Mouse (Mus musculus) CH12.LX (cell line): ENCODE measurements around the gene Slc9a9. TPM values are rescaled to one million over a fixed set of nuclear protein-coding genes. Genes with fewer than 3 reads are reported as not detected.

Experiments
- DNase-seq: peaks from one replicate; pipeline ENCODE4 v3.0.0-alpha.2; 2013; ENCODE audit errors: extremely low read depth
- H3K27ac ChIP-seq: 2 replicates; pipeline ENCODE4 v1.5.1; 2012; ENCODE audit warnings: low read depth, mild to moderate bottlenecking, control low read depth, moderate library complexity; ENCODE audit not compliant: insufficient read depth
- H3K27me3 ChIP-seq: replicated peaks from 2 replicates; pipeline ENCODE3; 2012; ENCODE audit warnings: inconsistent platforms
- H3K36me3 ChIP-seq, 2 experiments: replicated peaks in 1 of 2; 2 replicates each; pipeline versions ENCODE3 to v1.6.1; 2012; ENCODE audit warnings: inconsistent platforms in 1 of 2, low read length in 1 of 2, mild to moderate bottlenecking in 1 of 2, mixed read lengths in 1 of 2, moderate library complexity in 1 of 2; ENCODE audit not compliant: control insufficient read depth in 1 of 2, insufficient read depth in 1 of 2
- H3K4me1 ChIP-seq, 2 experiments: 2 replicates each; pipeline ENCODE4 v1.6.1; 2012; ENCODE audit warnings: inconsistent platforms in 1 of 2, moderate library complexity in 1 of 2; ENCODE audit not compliant: insufficient read depth in 2 of 2, control insufficient read depth in 1 of 2
- H3K4me2 ChIP-seq: 2 replicates; pipeline ENCODE4 v1.6.1; 2012; ENCODE audit warnings: low read depth, mild to moderate bottlenecking, control low read depth; ENCODE audit not compliant: poor library complexity, insufficient read depth, severe bottlenecking
- H3K4me3 ChIP-seq, 3 experiments: fragments of 150-350 bp in 1 of 3; sonication (generic) in 1 of 3; replicated peaks in 1 of 3; 2 replicates each; pipeline versions ENCODE3 to v1.5.1; 2011 to 2012; ENCODE audit warnings: low read depth in 2 of 3, low read length in 2 of 3, mild to moderate bottlenecking in 2 of 3, moderate library complexity in 2 of 3, control low read depth in 1 of 3, improper control_type of control experiment in 1 of 3, inconsistent platforms in 1 of 3, mixed read lengths in 1 of 3; ENCODE audit not compliant: poor library complexity in 1 of 3
- H3K79me2 ChIP-seq: replicated peaks from 2 replicates; pipeline ENCODE4 v1.6.1; 2012; ENCODE audit warnings: mild to moderate bottlenecking, moderate library complexity; ENCODE audit not compliant: control insufficient read depth, poor library complexity, insufficient read depth, severe bottlenecking; ENCODE audit errors: extremely low read depth
- H3K9ac ChIP-seq: 2 replicates; pipeline ENCODE4 v1.6.1; 2012; ENCODE audit warnings: low read depth, mild to moderate bottlenecking, control low read depth, moderate library complexity; ENCODE audit not compliant: insufficient read depth
- H3K9me3 ChIP-seq: replicated peaks from 2 replicates; pipeline ENCODE3; 2012; ENCODE audit warnings: low read length, inconsistent platforms, mixed read lengths
- BHLHE40 ChIP-seq: IDR thresholded peaks from 2 replicates; pipeline ENCODE4 v1.6.1; 2011; ENCODE audit warnings: mild to moderate bottlenecking, low read depth, low read length, improper control_type of control experiment
- CHD2 ChIP-seq: IDR thresholded peaks from 2 replicates; pipeline ENCODE4 v1.6.1; 2011; ENCODE audit warnings: low read length, improper control_type of control experiment
- E2F4 ChIP-seq: IDR thresholded peaks from 2 replicates; pipeline ENCODE4 v1.6.1; 2011; ENCODE audit warnings: low read depth, low read length, improper control_type of control experiment; ENCODE audit not compliant: insufficient replicate concordance
- ETS1 ChIP-seq: conservative IDR thresholded peaks from 2 replicates; pipeline ENCODE4 v1.6.1; 2012; ENCODE audit warnings: low read depth, mild to moderate bottlenecking, inconsistent platforms, low read length, improper control_type of control experiment, moderate library complexity
- GABPA ChIP-seq: IDR thresholded peaks from 2 replicates; pipeline ENCODE4 v1.6.1; 2012; ENCODE audit warnings: low read depth, low read length, improper control_type of control experiment, inconsistent platforms; ENCODE audit not compliant: insufficient replicate concordance
- HCFC1 ChIP-seq: IDR thresholded peaks from 2 replicates; pipeline ENCODE4 v1.6.1; 2012; ENCODE audit warnings: low read depth, mild to moderate bottlenecking, inconsistent platforms, low read length, improper control_type of control experiment
- IRF4 ChIP-seq: IDR thresholded peaks from 2 replicates; pipeline ENCODE4 v1.6.1; 2014; ENCODE audit warnings: low read depth, mild to moderate bottlenecking, inconsistent platforms, low read length, improper control_type of control experiment
- JUN ChIP-seq: IDR thresholded peaks from 2 replicates; pipeline ENCODE4 v1.6.1; 2011; ENCODE audit warnings: low read depth, mild to moderate bottlenecking, low read length, improper control_type of control experiment, moderate library complexity; ENCODE audit not compliant: insufficient read depth
- KAT2A ChIP-seq: IDR thresholded peaks from 2 replicates; pipeline ENCODE4 v1.6.1; 2012; ENCODE audit warnings: low read length, improper control_type of control experiment, inconsistent platforms; ENCODE audit not compliant: insufficient replicate concordance
- MAX ChIP-seq: IDR thresholded peaks from 2 replicates; pipeline ENCODE4 v1.6.1; 2011; ENCODE audit warnings: low read length, improper control_type of control experiment
- MAZ ChIP-seq: IDR thresholded peaks from 2 replicates; pipeline ENCODE4 v1.6.1; 2012; ENCODE audit warnings: low read depth, mild to moderate bottlenecking, inconsistent platforms, low read length, improper control_type of control experiment, moderate library complexity
- MXI1 ChIP-seq: IDR thresholded peaks from 2 replicates; pipeline ENCODE4 v1.6.1; 2011; ENCODE audit warnings: mild to moderate bottlenecking, low read depth, low read length, improper control_type of control experiment
- MYC ChIP-seq: IDR thresholded peaks from 2 replicates; pipeline ENCODE4 v1.6.1; 2011; ENCODE audit warnings: low read depth, mild to moderate bottlenecking, improper control_type of control experiment, low read length
- NRF1 ChIP-seq: IDR thresholded peaks from 2 replicates; pipeline ENCODE4 v1.6.1; 2014; ENCODE audit warnings: low read depth, mild to moderate bottlenecking, inconsistent platforms, low read length, improper control_type of control experiment, moderate library complexity
- PAX5 ChIP-seq: IDR thresholded peaks from 2 replicates; pipeline ENCODE4 v1.6.1; 2012; ENCODE audit warnings: low read length, inconsistent platforms, mixed read lengths
- TCF12 ChIP-seq: IDR thresholded peaks from 2 replicates; pipeline ENCODE4 v1.6.1; 2014; ENCODE audit warnings: low read depth, mild to moderate bottlenecking, inconsistent platforms, low read length, improper control_type of control experiment
- USF2 ChIP-seq: conservative IDR thresholded peaks from 2 replicates; pipeline ENCODE4 v1.6.1; 2011; ENCODE audit warnings: low read depth, low read length, improper control_type of control experiment
- ZC3H11A ChIP-seq: IDR thresholded peaks from 2 replicates; pipeline ENCODE4 v1.6.1; 2012; ENCODE audit warnings: low read depth, mild to moderate bottlenecking, inconsistent platforms, low read length, improper control_type of control experiment
- ZKSCAN1 ChIP-seq: IDR thresholded peaks from 2 replicates; pipeline ENCODE4 v1.6.1; 2012; ENCODE audit warnings: low read depth, inconsistent platforms, low read length, improper control_type of control experiment, borderline replicate concordance
- ZNF384 ChIP-seq: IDR thresholded peaks from 2 replicates; pipeline ENCODE4 v1.6.1; 2012; ENCODE audit warnings: low read depth, low read length, improper control_type of control experiment, inconsistent platforms
- dilution Hi-C: fragments of 300-500 bp; cut with MboI; formaldehyde crosslinking; loops from 2 replicates; pipeline ENCODE4 v1.14.3; 2020; ENCODE audit warnings: low sequenced_read_pairs; ENCODE audit not compliant: extremely low pct_unique_long_range_greater_than_20kb, extremely low pct_ligation_motif_present
- in situ Hi-C: fragments of 300-500 bp; cut with MboI; formaldehyde crosslinking; loops from 3 replicates; pipeline ENCODE4 v1.14.3; 2019; ENCODE audit warnings: low sequenced_read_pairs, low pct_ligation_motif_present, low pct_unique_long_range_greater_than_20kb, mixed read lengths
- polyA plus RNA-seq: library from polyadenylated mRNA; unstranded; fragments of >175 nt; gene quantifications from 2 replicates; pipeline ENCODE4 v1.2.1, GENCODE M21; 2012; ENCODE audit warnings: low read depth; ENCODE audit not compliant: insufficient read length
- total RNA-seq, 2 experiments: library from RNA; depleted of rRNA; stranded (reverse); fragments of 300-350 nt in 1 of 2; fragments of >200 nt in 1 of 2; gene quantifications; 2 replicates each; pipeline ENCODE4 v1.2.3; 2012 to 2014

Slc9a9 gene
- total and polyA plus RNA-seq, 3 experiments = not detected

GRCm38 (mm10) chr9:94691311-94692087, 21.8 kb downstream of the Slc9a9 start:
- no peaks in the 10 kb centered on the region for H3K36me3 ChIP-seq
- no peak overlapping the region for H3K4me2 ChIP-seq
- no peak overlapping the region for H3K9ac ChIP-seq
- no peaks in the 10 kb centered on the region for H3K27me3 ChIP-seq
- dilution Hi-C loops (no loop called here), in situ Hi-C loops (no loop called here)
- H3K27ac ChIP-seq = no peak overlapping the region
- no peaks in the 10 kb centered on the region for H3K4me1 ChIP-seq
- no peak overlapping the region for H3K4me3 ChIP-seq
- H3K79me2 ChIP-seq = no peaks in the 10 kb centered on the region
- peaks cover 71% of the 10 kb centered on the region for H3K9me3 ChIP-seq
- DNase-seq = no peak
- TF ChIP-seq HCFC1 (no peak), BHLHE40 (no peak), TCF12 (no peak), MAX (no peak), JUN (no peak), GABPA (no peak), IRF4 (no peak), ETS1 (no peak), ZKSCAN1 (no peak), ZNF384 (no peak), KAT2A (no peak), E2F4 (no peak), CHD2 (no peak), MAZ (no peak)

- no peak overlapping the region for H3K4me2 ChIP-seq
- TF ChIP-seq MAZ (no peak), IRF4 (no peak), USF2 (no peak), MYC (no peak), HCFC1 (no peak), ZC3H11A (no peak), NRF1 (no peak), PAX5 (no peak), MXI1 (no peak)
- no peak overlapping the region for H3K4me3 ChIP-seq
- H3K79me2 ChIP-seq = no peaks in the 10 kb centered on the region
- in situ Hi-C loops = no loop called here
- H3K9ac ChIP-seq = no peak overlapping the region
- dilution Hi-C loops = no loop called here
- no peaks in the 10 kb centered on the region for H3K27me3 ChIP-seq
- peaks cover 77% of the 10 kb centered on the region for H3K9me3 ChIP-seq
- H3K4me1 ChIP-seq = no peaks in the 10 kb centered on the region
- H3K27ac ChIP-seq = no peak overlapping the region
- H3K36me3 ChIP-seq = no peaks in the 10 kb centered on the region
- no peak for DNase-seq
Observed at GRCm38 (mm10) chr9:94692122-94692521, 22.4 kb downstream of the Slc9a9 start.
